Mouse (Mus musculus) adrenal gland, postnatal 4 days (tissue): ENCODE results near the gene Ccdc30. TPM values are rescaled to one million over a fixed set of nuclear protein-coding genes. Genes with fewer than 3 reads are reported as not detected.
"Not testable (repeated sequence)": the region's sequence is repeated elsewhere in the genome, so short reads cannot be mapped to it uniquely, and the experiment has no call there.

Source experiments
- DNase-seq, 2 experiments: peaks; one replicate each; pipeline ENCODE4 v3.0.0; 2021 to 2022; ENCODE audit warnings: low spot score in 2 of 2, mixed read lengths in 2 of 2
- total RNA-seq, 2 experiments: library from RNA; stranded (reverse); gene quantifications; 2 replicates each; pipeline ENCODE4 v1.2.3; 2021

Ccdc30 gene
- total RNA-seq, 2 experiments from 2014 or later: 11.8 to 14.0 TPM

GRCm38 (mm10) chr4:119313756-119314155 lies 101.6 kb downstream of the Ccdc30 start:
- DNase-seq: no peak

- DNase-seq: no peak
Observed at GRCm38 (mm10) chr4:119305418-119305817, 109.9 kb downstream of the Ccdc30 start.

- no peak for DNase-seq
Observed at GRCm38 (mm10) chr4:119303291-119303690, 112.0 kb downstream of the Ccdc30 start.

GRCm38 (mm10) chr4:119301777-119302176 lies 113.5 kb downstream of the Ccdc30 start:
- DNase-seq: no peak

DNA sequence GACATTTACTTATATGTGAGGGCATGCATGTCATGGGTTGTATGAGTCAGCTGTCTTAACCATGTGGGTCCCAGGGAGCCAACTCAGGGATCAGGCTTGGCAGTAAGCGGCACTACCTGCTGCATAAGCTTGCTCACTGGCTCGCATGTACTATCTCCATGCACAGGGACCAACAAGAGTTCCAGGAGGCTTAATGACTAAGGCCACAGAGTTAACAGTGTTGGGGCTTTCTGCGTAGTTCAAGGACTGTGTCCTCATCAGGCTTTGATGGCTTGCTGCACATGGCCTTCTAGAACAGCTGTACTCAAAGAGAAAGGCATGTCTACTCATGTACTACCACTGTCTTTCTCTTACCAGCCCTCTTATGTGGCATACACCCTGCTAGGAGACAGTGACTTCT lies 114.6 kb downstream of the Ccdc30 start:
- no peak for DNase-seq

DNA sequence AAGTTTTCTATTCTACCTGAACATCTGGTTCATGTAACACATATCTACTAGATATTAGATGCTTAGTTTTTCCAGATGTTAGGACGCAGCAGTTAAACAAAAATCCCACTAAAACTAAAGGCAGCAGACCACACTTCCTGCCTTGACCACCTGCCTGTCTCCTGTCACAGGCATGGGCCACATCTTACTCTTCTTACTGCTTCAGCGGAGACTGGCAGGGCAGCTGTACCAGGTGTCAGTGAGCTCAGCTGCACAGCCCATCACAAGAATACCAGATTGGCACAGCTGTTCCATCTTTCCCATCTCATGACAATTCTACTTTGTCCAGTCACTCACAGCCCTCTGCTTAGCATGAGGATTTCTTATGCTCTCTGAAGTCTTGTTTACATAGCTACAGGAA lies 118.0 kb downstream of the Ccdc30 start:
- DNase-seq: no peak

- DNase-seq: no peak
Observed at GRCm38 (mm10) chr4:119295134-119295453, 120.2 kb downstream of the Ccdc30 start.

GRCm38 (mm10) chr4:119294415-119295133 lies 120.7 kb downstream of the Ccdc30 start, which contains the start of gene Ybx1:
Gene Ybx1, minus strand, starts transcription at chr4:119294604.
- peak; percentile 98 to 100 for DNase-seq

- DNase-seq: peak in 1 of 2 experiments; percentile 7
Observed at GRCm38 (mm10) chr4:119293574-119294258, 121.6 kb downstream of the Ccdc30 start.

GRCm38 (mm10) chr4:119292771-119293573 lies 122.3 kb downstream of the Ccdc30 start:
- DNase-seq: peak in 1 of 2 experiments; percentile 14

DNA sequence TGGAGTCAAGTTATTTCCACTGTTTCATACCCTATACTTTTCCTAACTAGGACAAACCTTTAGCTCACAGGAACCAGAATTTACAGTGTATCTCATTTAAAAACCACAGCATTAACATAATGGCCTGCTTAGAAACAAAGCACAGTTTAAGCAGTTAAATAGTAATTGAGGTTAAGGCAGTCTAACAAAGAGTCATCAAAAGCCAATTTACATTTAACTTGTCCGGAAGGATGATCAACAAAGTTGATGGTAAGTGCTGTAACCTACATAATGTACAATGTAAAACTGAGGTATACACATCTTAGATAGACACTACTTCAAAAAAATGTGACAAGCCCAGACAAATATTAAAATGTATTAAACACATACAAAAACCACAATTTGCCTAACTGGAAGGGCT lies 123.4 kb downstream of the Ccdc30 start:
- no peak for DNase-seq

- DNase-seq: no peak
Observed at GRCm38 (mm10) chr4:119285336-119285735, 130.0 kb downstream of the Ccdc30 start.

DNA sequence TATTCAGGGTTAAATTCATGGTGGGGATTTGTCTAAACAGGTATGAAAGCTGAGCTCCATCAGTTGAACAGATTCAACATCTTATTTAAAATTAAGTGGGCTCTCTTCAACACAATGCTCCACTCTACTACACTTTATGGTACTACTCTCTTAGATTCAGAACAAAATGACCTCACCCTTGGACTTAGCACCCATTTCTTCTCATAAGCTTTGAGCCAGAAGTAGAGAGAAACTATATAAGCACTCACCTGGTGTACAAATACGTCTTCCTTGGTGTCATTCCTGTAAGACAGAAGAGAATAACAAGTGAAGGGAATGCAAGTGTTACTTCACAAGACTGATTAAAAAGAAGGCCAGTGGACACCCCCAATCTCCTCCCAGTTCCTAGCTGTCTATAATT lies 130.5 kb downstream of the Ccdc30 start:
- no peak for DNase-seq

- not testable (repeated sequence) for DNase-seq
Observed at GRCm38 (mm10) chr4:119278784-119279183, 136.5 kb downstream of the Ccdc30 start.

GRCm38 (mm10) chr4:119275726-119276125 lies 139.6 kb downstream of the Ccdc30 start:
- no peak for DNase-seq

DNA sequence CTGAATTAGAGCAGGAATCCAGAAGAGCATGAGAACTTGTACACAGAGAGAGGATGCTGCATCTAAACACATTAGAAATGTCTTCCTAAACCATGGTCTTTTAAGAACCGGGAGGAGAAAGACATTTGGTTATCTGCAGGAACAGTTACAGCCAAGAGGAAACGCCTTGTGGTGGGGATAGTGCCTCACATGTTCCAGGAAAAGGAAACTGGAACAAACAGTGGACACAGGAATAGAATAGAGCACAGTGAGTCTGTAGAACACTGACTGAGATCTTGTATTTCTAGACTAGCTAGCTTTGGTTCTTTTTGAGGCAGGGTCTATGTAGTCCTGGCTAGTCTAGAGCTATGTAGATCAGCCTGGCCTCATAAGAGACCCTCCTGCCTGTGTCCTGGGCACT lies 140.1 kb downstream of the Ccdc30 start:
- no peak for DNase-seq

DNA sequence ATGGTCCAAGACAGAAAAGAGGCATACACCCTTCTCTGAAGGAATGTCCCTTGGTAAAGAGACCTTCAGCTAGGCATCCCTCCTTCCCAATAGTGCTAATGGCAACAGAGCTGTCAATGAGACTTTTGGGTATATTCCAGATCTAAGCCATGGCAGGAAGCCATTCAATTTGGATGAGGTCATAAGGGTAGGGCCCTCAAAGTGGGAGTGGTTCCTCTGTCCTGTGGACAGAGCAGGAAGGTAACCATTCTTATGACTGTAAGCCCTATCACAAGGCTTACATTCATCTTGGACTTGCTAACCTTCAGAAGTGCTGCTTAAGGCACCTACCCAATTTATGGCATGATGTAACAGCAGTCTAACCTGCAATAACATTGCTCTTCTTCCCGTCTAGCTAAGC lies 140.7 kb downstream of the Ccdc30 start:
- DNase-seq: no peak

Other genes with a start within 250 kb of the Ccdc30 start
- 10 to 100 TPM; 12.2 to 16.2 TPM for gene Zfp691, start 241.3 kb downstream of the Ccdc30 start, total RNA-seq
- gene Ermap, start 225.5 kb downstream of the Ccdc30 start, total RNA-seq: 10 to 100 TPM in 1 of 2 experiments, 1 to 10 TPM in 1; 6.9 to 13.1 TPM
- gene Svbp, start 220.2 kb downstream of the Ccdc30 start, total RNA-seq: 10 to 100 TPM; 33.9 to 38.3 TPM
- gene Tmem269, start 197.3 kb downstream of the Ccdc30 start, total RNA-seq: not detected
- 10 to 100 TPM; 20.8 to 26.1 TPM for gene AU022252, start 182.8 kb downstream of the Ccdc30 start, total RNA-seq
- gene P3h1, start 182.6 kb downstream of the Ccdc30 start, total RNA-seq: 10 to 100 TPM; 37.7 to 38.1 TPM
- 1 to 10 TPM in 1 of 2 experiments, under 1 TPM in 1; 0.45 to 8.8 TPM for gene Cldn19, start 160.1 kb downstream of the Ccdc30 start, total RNA-seq
- gene Ybx1, start 120.9 kb downstream of the Ccdc30 start, total RNA-seq: 100 to 1,000 TPM; 555 to 590 TPM
- gene Ppih, start 95.0 kb downstream of the Ccdc30 start, total RNA-seq: 10 to 100 TPM; 32.9 to 33.4 TPM
- gene Ppcs, start 6.9 kb upstream of the Ccdc30 start, total RNA-seq: 10 to 100 TPM; 31.4 to 36.9 TPM
- gene Zmynd12, start 7.3 kb upstream of the Ccdc30 start, total RNA-seq: 1 to 10 TPM; 2.5 to 5.1 TPM
- gene Rimkla, start 77.1 kb upstream of the Ccdc30 start, total RNA-seq: 1 to 10 TPM; 1.2 to 2.0 TPM
- gene Foxj3, start 121.5 kb upstream of the Ccdc30 start, total RNA-seq: 10 to 100 TPM; 51.2 to 58.2 TPM
- 10 to 100 TPM in 1 of 2 experiments, 1 to 10 TPM in 1; 9.7 to 10.2 TPM for gene Frg2f1, start 124.0 kb upstream of the Ccdc30 start, total RNA-seq
- gene Guca2a, start 222.2 kb upstream of the Ccdc30 start, total RNA-seq: under 1 TPM; 0.56 to 0.92 TPM
- gene Guca2b, start 243.4 kb upstream of the Ccdc30 start, total RNA-seq: under 1 TPM in 1 of 2 experiments, not detected in 1; 0.53 TPM